Mouse (Mus musculus) layer of hippocampus, adult 2 months (tissue): ENCODE measurements around the gene Astn2. TPM values are rescaled to one million over a fixed set of nuclear protein-coding genes. Genes with fewer than 3 reads are reported as not detected.

Experiments used
- DNase-seq, 2 experiments: peaks; one replicate each; pipeline ENCODE4 v3.0.0; 2022; ENCODE audit warnings: low spot score in 2 of 2
- H3K27ac ChIP-seq: fragments of 200-600 bp; 2 replicates; pipeline ENCODE4 v1.8.1; 2022
- H3K4me3 ChIP-seq: fragments of 200-600 bp; 2 replicates; pipeline ENCODE4 v1.8.1; 2022; ENCODE audit warnings: mild to moderate bottlenecking
- CTCF ChIP-seq: fragments of 200-600 bp; conservative IDR thresholded peaks from 2 replicates; pipeline ENCODE4 v1.8.1; 2022; ENCODE audit warnings: antibody characterized with exemption, mild to moderate bottlenecking, moderate library complexity
- total RNA-seq, 2 experiments: library from RNA; stranded (reverse); gene quantifications; 2 replicates each; pipeline ENCODE4 v1.2.3; 2021

Gene Astn2
- total RNA-seq, 2 experiments from 2014 or later = 22.8 to 23.1 TPM

- no peak overlapping the region for H3K27ac ChIP-seq
- no peak for TF ChIP-seq CTCF
- no peak overlapping the region for H3K4me3 ChIP-seq
- no peak for DNase-seq
These were observed 13.9 kb downstream of the Astn2 start for GRCm38 (mm10) chr4:66390480-66390879.

GRCm38 (mm10) chr4:66378586-66378985, 25.8 kb downstream of the Astn2 start:
- Histone ChIP-seq H3K27ac (no peak overlapping the region), H3K4me3 (no peak overlapping the region)
- no peak for TF ChIP-seq CTCF
- no peak for DNase-seq

- peak in 1 of 2 experiments; percentile 37 for DNase-seq
- no peak for TF ChIP-seq CTCF
- Histone ChIP-seq H3K27ac (0 out of 2 replicates have a peak overlapping the region, but pooled peaks have one; percentile 18), H3K4me3 (no peak overlapping the region)
These were observed 33.8 kb downstream of the Astn2 start for GRCm38 (mm10) chr4:66370557-66371071.

GRCm38 (mm10) chr4:66365500-66365899, 38.9 kb downstream of the Astn2 start:
- no peak for DNase-seq
- no peak for TF ChIP-seq CTCF

GRCm38 (mm10) chr4:66344632-66345031, 59.8 kb downstream of the Astn2 start:
- H3K4me3 ChIP-seq = no peak overlapping the region
- TF ChIP-seq CTCF = no peak
- no peak overlapping the region for H3K27ac ChIP-seq
- DNase-seq = no peak

More at GRCm38 (mm10) chr4:66365500-66365899, 38.9 kb downstream of the Astn2 start:
- Histone ChIP-seq H3K27ac (no peak overlapping the region), H3K4me3 (no peak overlapping the region)

- TF ChIP-seq CTCF = no peak
- H3K4me3 ChIP-seq = no peak overlapping the region
These were observed 67.0 kb downstream of the Astn2 start for GRCm38 (mm10) chr4:66337443-66337842.

GRCm38 (mm10) chr4:66330600-66331285, 73.7 kb downstream of the Astn2 start:
- no peak overlapping the region for H3K4me3 ChIP-seq
- no peak for DNase-seq
- TF ChIP-seq CTCF = peak; percentile 26
- H3K27ac ChIP-seq = no peak overlapping the region

More at GRCm38 (mm10) chr4:66337443-66337842, 67.0 kb downstream of the Astn2 start:
- no peak for DNase-seq
- H3K27ac ChIP-seq = no peak overlapping the region

GRCm38 (mm10) chr4:66321051-66321450, 83.4 kb downstream of the Astn2 start:
- H3K4me3 ChIP-seq = no peak overlapping the region
- TF ChIP-seq CTCF = no peak
- DNase-seq = no peak
- no peak overlapping the region for H3K27ac ChIP-seq

GRCm38 (mm10) chr4:66314806-66315484, 89.5 kb downstream of the Astn2 start:
- TF ChIP-seq CTCF = no peak
- DNase-seq = no peak
- H3K4me3 ChIP-seq = no peak overlapping the region
- H3K27ac ChIP-seq = no peak overlapping the region

- Histone ChIP-seq H3K27ac (no peak overlapping the region), H3K4me3 (no peak overlapping the region)
- TF ChIP-seq CTCF = no peak
- DNase-seq = no peak
These were observed 91.7 kb downstream of the Astn2 start for GRCm38 (mm10) chr4:66312733-66313132.

GRCm38 (mm10) chr4:66310315-66311020, 93.9 kb downstream of the Astn2 start:
- no peak overlapping the region for H3K4me3 ChIP-seq
- no peak overlapping the region for H3K27ac ChIP-seq
- DNase-seq = no peak
- TF ChIP-seq CTCF = no peak

GRCm38 (mm10) chr4:66306377-66306776, 98.0 kb downstream of the Astn2 start:
- no peak for DNase-seq
- H3K4me3 ChIP-seq = no peak overlapping the region
- TF ChIP-seq CTCF = no peak
- no peak overlapping the region for H3K27ac ChIP-seq
